Mouse (Mus musculus) kidney, adult 2 months (tissue): Measurements from ENCODE around the gene Hid1. TPM values are rescaled to one million over a fixed set of nuclear protein-coding genes. Genes with fewer than 3 reads are reported as not detected.
A peak's percentile ranks its signal among the peaks of the same experiment; 100 is the strongest.
"Not testable (repeated sequence)": the region's sequence is repeated elsewhere in the genome, so short reads cannot be mapped to it uniquely, and the experiment has no call there.

ENCODE experiments used
- DNase-seq: peaks from one replicate; pipeline ENCODE4 v3.0.0; 2021
- H3K27ac ChIP-seq: fragments of 200-500 bp; 2 replicates; pipeline ENCODE4 v1.5.1; 2012; ENCODE audit warnings: low read depth, low read length, control low read depth, inconsistent platforms; ENCODE audit not compliant: insufficient read depth
- H3K27me3 ChIP-seq: fragments of 200-500 bp; replicated peaks from 2 replicates; pipeline ENCODE4 v1.6.1; 2012; ENCODE audit warnings: mild to moderate bottlenecking, moderate library complexity, low read length, inconsistent platforms; ENCODE audit not compliant: control insufficient read depth, insufficient read depth
- H3K36me3 ChIP-seq: fragments of 200-500 bp; 2 replicates; pipeline ENCODE4 v1.6.1; 2012; ENCODE audit warnings: mild to moderate bottlenecking, moderate library complexity, low read length, inconsistent platforms; ENCODE audit not compliant: control insufficient read depth, insufficient read depth
- H3K4me1 ChIP-seq: fragments of 200-500 bp; 2 replicates; pipeline ENCODE4 v1.6.1; 2011; ENCODE audit warnings: low read length; ENCODE audit not compliant: control insufficient read depth, insufficient read depth
- H3K4me3 ChIP-seq: fragments of 200-500 bp; 2 replicates; pipeline ENCODE4 v1.5.1; 2011; ENCODE audit warnings: mild to moderate bottlenecking, low read depth, low read length, control low read depth; ENCODE audit not compliant: insufficient read depth
- CTCF ChIP-seq: fragments of 200-500 bp; conservative IDR thresholded peaks from 2 replicates; pipeline ENCODE4 v1.5.1; 2011; ENCODE audit warnings: low read depth, mild to moderate bottlenecking, control low read depth, low read length, moderate library complexity, mixed read lengths; ENCODE audit not compliant: insufficient read depth, insufficient read length
- POLR2A ChIP-seq: fragments of 200-500 bp; IDR thresholded peaks from one replicate; pipeline ENCODE4 v1.6.1; 2011; ENCODE audit warnings: low read depth, low read length, control low read depth
- WGBS: fragments of 180-500 bp; shearing (Covaris S2); methylation state at CpG from one replicate; pipeline ENCODE4 v1.1.7; 2018; 5-methylcytosine and 5-hydroxymethylcytosine counted together
- polyA plus RNA-seq: library from polyadenylated mRNA; depleted of rRNA; stranded (reverse); fragments of >200 nt; gene quantifications from 2 replicates; pipeline ENCODE4 v1.2.3, GENCODE M21; 2012

The Hid1 gene
- polyA plus RNA-seq, 1 experiment, result 5.4 TPM

DNA sequence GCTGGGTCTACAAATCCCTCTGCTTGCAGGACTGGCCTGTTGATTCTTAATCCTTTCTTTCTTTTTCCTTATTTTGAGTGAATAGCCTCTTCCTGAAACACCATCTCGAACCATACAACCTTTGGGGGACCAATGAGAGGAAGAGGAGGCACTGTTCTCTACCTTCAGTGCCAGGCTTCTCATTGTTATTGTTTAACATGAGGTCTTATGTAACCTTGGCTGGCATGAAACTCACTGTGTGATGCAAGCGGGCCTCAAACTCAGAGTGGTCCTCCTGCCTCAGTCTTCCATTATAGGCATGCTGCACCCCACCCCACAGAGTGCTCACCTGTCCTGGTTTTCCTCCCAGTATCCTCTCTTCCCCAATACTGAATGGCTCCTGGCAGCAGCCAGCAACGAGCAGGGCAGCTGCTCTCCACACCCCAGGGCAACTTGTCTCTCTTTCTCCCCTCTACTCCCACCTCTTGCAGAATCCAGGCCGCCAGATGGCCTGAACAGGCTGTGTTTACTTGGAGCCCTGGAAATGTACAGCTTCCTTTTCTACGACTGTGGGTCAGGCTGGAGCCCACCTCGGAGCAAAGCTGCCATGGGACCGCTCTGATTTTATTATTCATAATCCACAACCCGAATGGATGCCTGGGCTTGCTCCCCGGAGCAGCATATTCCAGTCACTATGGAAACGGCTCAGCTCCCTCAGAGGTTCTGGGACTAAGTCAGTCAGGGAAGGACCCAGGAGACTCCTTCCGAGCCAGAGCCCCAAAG is 33.3 kb upstream of the Hid1 start:
- DNase-seq, result peak; percentile 31
- Histone ChIP-seq H3K27me3 (no peaks in the 10 kb centered on the region), H3K36me3 (no peaks in the 10 kb centered on the region), H3K4me1 (no peaks in the 10 kb centered on the region; the same call in 1 of the 2 replicates), H3K27ac (no peak overlapping the region), H3K4me3 (no peak overlapping the region)
- 48% methylated on average over 11 of the region's 11 CpGs for WGBS
- TF ChIP-seq POLR2A, result no peak
- TF ChIP-seq CTCF, result no peak

DNA sequence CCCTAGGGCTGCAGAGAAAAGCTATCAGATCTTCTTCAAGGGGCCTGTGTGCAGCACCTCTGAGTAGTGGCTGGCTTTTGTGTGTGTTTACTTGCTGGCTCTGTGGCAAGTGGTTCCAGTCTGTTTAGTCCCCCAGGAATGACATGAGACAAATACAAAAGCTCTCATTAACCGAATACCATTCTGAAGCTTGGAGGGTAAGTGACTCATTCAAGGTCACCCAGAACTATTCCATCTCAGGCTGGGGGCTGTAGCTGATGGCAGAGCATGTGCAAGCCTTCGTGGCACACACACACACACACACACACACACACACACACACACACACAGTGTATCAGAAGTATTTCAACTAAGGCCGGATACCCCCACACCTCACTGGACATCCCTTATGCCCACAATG is 32.6 kb upstream of the Hid1 start:
- H3K27ac ChIP-seq, result no peak overlapping the region
- 63% methylated on average over 3 of the region's 3 CpGs for WGBS

DNA sequence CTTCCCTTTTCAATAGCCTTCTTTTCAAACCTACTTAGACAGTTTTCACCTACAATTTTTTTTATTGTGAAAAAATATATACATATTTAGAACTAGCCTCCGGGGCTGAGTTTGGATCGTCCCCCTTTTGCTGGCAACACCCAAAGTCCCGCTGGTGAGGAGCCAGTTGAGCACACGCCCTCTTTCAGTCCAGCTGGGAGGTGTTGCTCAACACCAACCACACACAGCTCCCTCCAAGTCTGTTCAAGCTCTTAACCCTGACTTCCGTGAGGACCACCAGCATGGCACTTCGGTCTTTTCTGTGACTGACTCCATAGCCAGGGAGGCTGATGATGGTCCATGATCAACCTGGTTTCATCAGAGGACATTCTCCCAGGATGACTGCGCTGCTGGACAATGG is 30.5 kb upstream of the Hid1 start:
- no peaks in the 10 kb centered on the region for H3K36me3 ChIP-seq
- no peak for DNase-seq
- no peaks in the 10 kb centered on the region; the same call in 1 of the 2 replicates for H3K4me1 ChIP-seq
- H3K27ac ChIP-seq, result no peak overlapping the region
- no peak overlapping the region for H3K4me3 ChIP-seq
- no peaks in the 10 kb centered on the region for H3K27me3 ChIP-seq
- 79% methylated on average over 7 of the region's 7 CpGs for WGBS
- no peak for TF ChIP-seq POLR2A
- TF ChIP-seq CTCF, result no peak

More for the DNA sequence above, 32.6 kb upstream of the Hid1 start:
- DNase-seq, result no peak
- Histone ChIP-seq H3K4me1 (no peaks in the 10 kb centered on the region; the same call in 1 of the 2 replicates), H3K27me3 (no peaks in the 10 kb centered on the region), H3K36me3 (no peaks in the 10 kb centered on the region), H3K4me3 (no peak overlapping the region)
- TF ChIP-seq POLR2A (no peak), CTCF (no peak)

DNA sequence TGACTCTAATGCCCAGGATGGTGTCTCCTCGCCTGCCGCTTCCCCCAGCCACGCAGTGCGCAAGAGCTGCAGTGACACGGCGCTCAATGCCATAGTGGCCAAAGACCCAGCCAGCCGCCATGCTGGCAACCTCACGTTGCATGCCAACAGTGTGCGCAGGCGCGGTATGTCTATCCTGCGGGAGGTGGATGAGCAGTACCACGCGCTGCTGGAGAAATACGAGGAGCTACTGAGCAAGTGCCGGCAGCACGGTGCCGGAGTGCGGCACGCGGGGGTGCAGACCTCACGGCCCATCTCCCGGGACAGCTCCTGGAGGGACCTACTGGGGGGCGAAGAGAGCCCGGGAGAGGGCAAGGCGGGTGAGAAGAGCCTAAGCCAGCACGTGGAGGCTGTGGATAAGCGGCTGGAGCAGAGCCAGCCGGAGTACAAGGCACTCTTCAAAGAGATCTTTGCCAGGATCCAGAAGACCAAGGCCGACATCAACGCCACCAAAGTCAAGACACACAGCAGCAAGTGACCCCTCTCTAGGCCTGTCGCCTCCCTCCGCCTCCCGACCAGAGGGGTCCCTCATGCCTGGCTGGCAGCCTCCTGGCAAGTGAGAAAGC is 26.3 kb upstream of the Hid1 start:
- Histone ChIP-seq H3K36me3 (no peaks in the 10 kb centered on the region), H3K27me3 (no peaks in the 10 kb centered on the region), H3K4me1 (no peaks in the 10 kb centered on the region), H3K4me3 (peak overlapping the region; percentile 5; the same call in 1 of the 2 replicates), H3K27ac (no peak overlapping the region)
- TF ChIP-seq CTCF, result no peak
- no peak for TF ChIP-seq POLR2A
- 71% methylated on average over 34 of the region's 34 CpGs for WGBS
- no peak for DNase-seq

DNA sequence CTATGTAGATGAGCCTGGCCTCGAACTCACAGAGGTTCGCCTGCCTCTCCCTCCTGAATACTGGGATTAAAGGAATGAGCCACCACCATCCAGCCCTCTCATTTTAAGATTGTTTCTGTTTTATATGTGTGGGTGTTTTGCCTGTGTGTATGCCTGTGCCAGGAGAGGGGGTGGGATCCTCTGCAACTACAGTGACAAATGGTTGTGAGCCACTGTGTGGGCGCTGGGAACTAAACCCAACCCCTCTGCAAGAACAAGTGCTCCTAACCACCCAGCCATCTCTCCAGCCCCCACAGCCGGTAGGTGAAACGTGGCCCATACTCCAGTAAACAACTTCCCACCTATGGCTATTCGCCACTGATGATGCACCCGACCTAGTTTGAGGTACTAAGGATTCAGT is 23.8 kb upstream of the Hid1 start:
- WGBS, result 87% methylated on average over 7 of the region's 7 CpGs
- no peak overlapping the region for H3K4me3 ChIP-seq
- no peaks in the 10 kb centered on the region for H3K4me1 ChIP-seq
- TF ChIP-seq CTCF (no peak), POLR2A (no peak)
- H3K27me3 ChIP-seq, result no peaks in the 10 kb centered on the region
- DNase-seq, result no peak
- H3K36me3 ChIP-seq, result no peaks in the 10 kb centered on the region
- H3K27ac ChIP-seq, result no peak overlapping the region

DNA sequence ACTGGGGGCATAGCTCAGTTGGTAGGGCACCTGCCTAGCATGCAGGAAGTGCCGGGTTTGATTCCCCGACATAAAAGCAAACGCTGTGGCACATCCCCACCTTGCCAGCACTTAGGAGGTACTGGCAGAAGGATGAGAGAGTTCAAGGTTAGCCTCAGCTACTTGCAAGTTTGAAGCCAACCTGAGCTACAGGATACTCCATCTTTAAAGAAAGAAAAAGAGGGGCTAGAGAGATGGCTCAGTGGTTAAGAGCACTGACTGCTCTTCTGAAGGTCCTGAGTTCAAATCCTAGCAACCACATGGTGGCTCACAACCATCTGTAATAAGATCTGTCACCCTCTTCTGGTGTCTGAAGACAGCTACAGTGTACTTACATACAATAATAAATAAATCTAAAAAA is 19.3 kb upstream of the Hid1 start:
- H3K27me3 ChIP-seq, H3K4me1 ChIP-seq, H3K27ac ChIP-seq, H3K36me3 ChIP-seq, DNase-seq, H3K4me3 ChIP-seq: not testable (repeated sequence)
- WGBS, result 88% methylated on average over 3 of the region's 3 CpGs

DNA sequence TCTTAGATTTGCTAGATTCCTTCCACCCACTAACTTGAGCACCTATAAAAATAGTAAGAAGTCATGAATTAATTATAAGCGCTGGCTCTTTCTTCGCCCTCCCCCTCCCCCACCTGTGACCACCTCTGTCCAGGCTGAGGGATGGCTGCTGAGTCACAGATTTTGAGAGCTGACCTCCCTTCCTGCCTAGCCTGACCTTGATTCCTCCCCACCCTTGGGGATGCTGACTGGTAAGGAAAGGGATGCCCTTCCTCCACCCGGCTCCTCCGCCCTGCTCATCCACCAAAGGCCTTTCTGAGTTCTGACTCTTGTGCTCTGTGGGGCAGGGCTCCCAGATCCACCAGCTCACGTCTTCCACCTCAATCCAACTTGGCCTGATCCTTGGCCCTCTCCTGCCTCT is 17.0 kb upstream of the Hid1 start:
- Histone ChIP-seq H3K36me3 (no peaks in the 10 kb centered on the region), H3K27me3 (no peaks in the 10 kb centered on the region), H3K27ac (no peak overlapping the region), H3K4me1 (no peaks in the 10 kb centered on the region), H3K4me3 (no peak overlapping the region)
- TF ChIP-seq POLR2A (no peak), CTCF (no peak)
- 75% methylated on average over 5 of the region's 5 CpGs for WGBS
- DNase-seq, result peak; percentile 43
